Comparison of ENCODE assay signal across 8 mouse cellular contexts in genomic region chr7:6410043-6410442, GRCm38 (mm10). TPM values are rescaled to one million over a fixed set of nuclear protein-coding genes. Genes with fewer than 3 reads are reported as not detected.
DNase-seq lines count a peak whose midpoint lies in the region; ATAC-seq and TF ChIP-seq lines count a peak whose summit lies in the region.

Gene Gm20715, plus strand, starts transcription at chr7:6410277.

- no peak within 1 kb of the TSS for H3K9ac ChIP-seq in hindbrain, embryonic 14.5 days

- H3K4me1 ChIP-seq in G1E (ENCODE audit: insufficient read depth, low read depth, low read length) = no peaks in the 10 kb centered on the region
- H3K4me1 ChIP-seq in hindbrain, embryonic 14.5 days (replicated peaks; ENCODE audit: control insufficient read depth, insufficient read depth, low read length) = no peaks in the 10 kb centered on the region

- no peaks in the 10 kb centered on the region for H3K36me3 ChIP-seq in G1E (replicated peaks)
- no peaks in the 10 kb centered on the region for H3K36me3 ChIP-seq in hindbrain, embryonic 14.5 days (replicated peaks; ENCODE audit: control insufficient read depth, insufficient read depth)

- no peak within 1 kb of the TSS for H3K4me3 ChIP-seq in G1E (ENCODE audit: low read depth, low read length)
- no peak within 1 kb of the TSS for H3K4me3 ChIP-seq in hindbrain, embryonic 14.5 days (replicated peaks; ENCODE audit: low read length)

- peak; percentile 87 for ATAC-seq in G1E (ENCODE audit: extremely low read depth, insufficient number of reproducible peaks, low FRiP score, poor library complexity, severe bottlenecking)
- ATAC-seq in hindbrain, embryonic 14.5 days (ENCODE audit: low FRiP score) = peak; percentile 49; the same call in 1 of the 2 replicates

- no peaks in the 10 kb centered on the region; the same call in 1 of the 2 replicates for H3K27me3 ChIP-seq in G1E (ENCODE audit: insufficient read depth, low read length)
- no peaks in the 10 kb centered on the region for H3K27me3 ChIP-seq in hindbrain, embryonic 14.5 days (ENCODE audit: control insufficient read depth, insufficient read depth, low read length)

- H3K4me2 ChIP-seq in hindbrain, embryonic 14.5 days (replicated peaks) = no peak within 1 kb of the TSS

- 3% methylated on average over 17 of the region's 17 CpGs for WGBS in hindbrain, embryonic 14.5 days

- H3K27ac ChIP-seq in hindbrain, embryonic 14.5 days = no peak within 1 kb of the TSS

- no peak for TF ChIP-seq CTCF in G1E (IDR thresholded peaks at IDR 0.05; ENCODE audit: low read depth, low read length)

- peak; percentile 74 for DNase-seq in G1E (ENCODE audit: low spot score)
- DNase-seq in cerebellum, postnatal 25 days = peak; percentile 35 to 65
- peak; percentile 94 for DNase-seq in gastrocnemius, adult 18-20 months (ENCODE audit: low spot score)
- peak; percentile 84 for DNase-seq in hindbrain, embryonic 14.5 days (ENCODE audit: low spot score)
- peak; percentile 77 to 87 for DNase-seq in layer of hippocampus, postnatal 14 days (ENCODE audit: low spot score in 2 of 2)
- peak; percentile 97 for DNase-seq in lung, postnatal 10 days
- DNase-seq in retina, postnatal 1 day = peak; percentile 92
- DNase-seq in urinary bladder, adult 18-20 months (ENCODE audit: low spot score in 2 of 2) = peak; percentile 88 to 91

- H3K9me3 ChIP-seq in G1E (replicated peaks) = no peaks in the 10 kb centered on the region
- no peaks in the 10 kb centered on the region for H3K9me3 ChIP-seq in hindbrain, embryonic 14.5 days (ENCODE audit: control insufficient read depth, low read length)

RNA-seq across cellular contexts. Expression of gene Gm20715, which starts in this region (rescaled TPM):
- total RNA-seq in G1E (2014; fragmentation: Nextera tagmentation) (not detected in 2 replicates), G1E (2017) (0.06 and 0.11 TPM in 2 replicates)
- not detected in 2 replicates for polyA plus RNA-seq in G1E (2012)
- total RNA-seq in gastrocnemius, adult 18-20 months (2021) = not detected
- polyA plus RNA-seq in hindbrain, embryonic 14.5 days (2014; fragmentation: Nextera tagmentation; extraction: Ambion mirVana) = not detected in 2 replicates
- total RNA-seq in layer of hippocampus, postnatal 14 days (2021) = under 1 TPM; 0.29 to 0.35 TPM

Comparison
In these comparisons a context has a peak if more than half of its experiments do, and no peak if none do; other contexts are left out.
1. Peak in DNase-seq and ATAC-seq in G1E; RNA of the gene not detected or under 1 TPM.
2. Peak in DNase-seq in gastrocnemius, adult 18-20 months; RNA of the gene not detected or under 1 TPM.
3. Peak in DNase-seq and ATAC-seq in hindbrain, embryonic 14.5 days; RNA of the gene not detected or under 1 TPM.
4. Peak in DNase-seq in layer of hippocampus, postnatal 14 days; RNA of the gene not detected or under 1 TPM.